Mouse (Mus musculus) retina, postnatal 7 days (tissue): ENCODE data around the gene Rpl19.

Source experiments
- DNase-seq: peaks from one replicate; pipeline ENCODE4 v3.0.0-alpha.2; 2012; ENCODE audit warnings: low read depth, low spot score

Rpl19 gene

GRCm38 (mm10) chr11:98052129-98052988, 25.8 kb downstream of the Rpl19 start:
- DNase-seq: no peak

DNA sequence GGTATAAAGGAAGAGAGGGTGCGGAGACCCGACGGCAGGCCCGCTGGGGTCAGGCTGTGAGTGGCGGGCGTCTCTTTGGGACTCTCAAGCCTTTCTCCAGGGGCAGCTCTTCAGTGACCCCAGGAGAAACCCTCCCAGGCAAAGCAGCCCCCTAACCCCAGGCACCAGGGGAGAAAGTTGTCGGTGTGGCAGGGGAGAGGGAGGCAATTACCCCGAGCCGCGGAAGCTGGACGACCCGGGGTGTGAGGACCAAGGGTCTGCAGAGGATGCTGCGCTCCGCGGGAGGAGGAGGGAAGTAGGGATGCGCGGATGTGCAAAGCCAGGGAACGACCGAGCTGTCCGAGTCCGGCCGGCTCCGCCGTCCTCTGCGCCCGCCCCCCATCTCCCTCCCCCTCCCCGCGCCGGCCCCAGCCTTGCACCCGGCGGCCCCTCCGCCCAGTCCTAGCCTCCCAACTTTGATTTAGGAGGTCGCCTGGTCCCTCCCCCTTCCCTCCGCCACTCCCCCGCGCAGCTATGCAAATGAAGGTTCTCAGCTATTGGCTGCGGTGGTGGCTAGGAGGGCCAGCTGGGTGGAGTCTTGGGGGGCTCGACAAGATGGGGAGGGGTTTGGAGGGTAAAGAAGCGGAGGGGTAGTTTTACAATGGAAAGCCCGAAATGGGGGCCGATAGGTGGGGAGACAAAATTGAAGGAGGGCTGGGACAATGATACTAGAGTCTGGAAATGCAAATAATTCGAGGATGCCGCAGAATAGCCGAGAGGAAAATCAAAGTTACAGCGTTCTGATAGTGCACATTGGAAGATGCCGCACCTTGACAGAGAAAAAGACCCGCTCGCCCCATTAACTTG, 26.7 kb downstream of the Rpl19 start, which contains the start of gene Stac2:
Gene Stac2, minus strand, starts transcription at position 474 of the 846 bp plus-strand sequence.
- no peak for DNase-seq

GRCm38 (mm10) chr11:98057466-98057865, 31.0 kb downstream of the Rpl19 start:
- no peak for DNase-seq

DNA sequence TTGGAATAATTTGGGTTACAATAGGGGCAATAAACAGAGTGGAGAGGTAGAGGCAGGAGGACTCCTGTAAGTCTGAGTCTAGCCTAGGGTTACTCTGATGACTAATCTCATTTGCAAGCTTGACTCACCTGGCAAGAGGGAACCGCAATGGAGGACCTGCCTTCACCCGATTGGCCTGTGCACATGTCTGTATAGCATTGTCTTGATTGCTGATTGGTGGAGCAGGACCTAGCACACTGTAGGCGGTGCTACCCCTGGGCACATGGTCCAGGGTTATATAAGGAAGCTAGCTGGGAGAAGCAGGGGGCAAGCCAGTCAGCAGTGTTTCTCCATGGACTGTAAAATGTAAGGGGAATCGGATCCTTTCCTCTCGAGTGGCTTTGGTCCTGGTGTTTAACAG, 31.5 kb downstream of the Rpl19 start:
- DNase-seq: no peak

DNA sequence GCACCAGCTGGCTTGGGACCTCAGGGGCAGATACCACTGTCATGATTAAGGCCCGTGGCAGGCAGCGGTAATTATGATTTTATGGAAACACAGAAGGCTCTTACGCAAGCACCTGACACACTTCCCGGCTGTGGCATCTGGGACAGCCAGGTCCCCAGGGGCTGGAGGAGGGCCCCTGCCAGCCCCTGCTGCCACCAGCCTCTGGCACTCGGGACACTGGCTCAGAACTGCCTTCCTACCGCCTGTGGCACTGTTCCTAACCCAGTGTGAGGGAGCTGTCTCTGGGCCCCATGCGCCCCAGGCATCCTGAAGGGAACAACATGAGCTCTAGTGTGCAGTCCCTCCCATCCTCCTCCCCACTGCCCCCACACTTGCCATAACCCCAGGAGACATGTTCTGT, 33.2 kb downstream of the Rpl19 start:
- DNase-seq: no peak

DNA sequence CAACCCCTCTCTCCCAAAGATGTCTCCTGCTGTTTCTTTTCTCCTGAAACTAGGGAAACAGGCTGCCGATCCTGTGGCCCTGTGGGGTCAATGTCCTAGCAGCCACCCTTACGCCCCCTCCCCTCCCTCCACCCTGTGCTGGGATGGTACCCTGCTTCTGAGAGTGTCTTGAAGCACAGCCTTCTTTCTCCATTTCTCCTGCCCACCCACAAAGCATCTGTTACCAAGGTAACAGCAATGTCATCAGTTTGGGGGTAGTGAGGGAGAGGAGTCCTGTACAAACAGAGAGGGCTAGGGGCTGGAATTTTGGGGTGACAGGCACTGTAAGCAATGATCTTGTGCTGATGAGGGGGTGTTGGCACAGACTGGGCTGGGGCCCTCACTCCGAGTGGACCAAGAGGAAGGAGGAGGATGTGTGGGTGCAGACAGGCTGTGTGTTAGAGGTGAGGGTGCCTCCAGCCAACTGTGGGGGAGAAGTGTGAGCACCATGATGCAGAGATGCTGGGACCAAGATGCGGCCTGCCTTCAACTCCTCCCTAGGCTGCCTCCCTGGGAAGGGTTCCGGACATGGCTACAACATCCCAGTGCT, 33.7 kb downstream of the Rpl19 start:
- DNase-seq: no peak

DNA sequence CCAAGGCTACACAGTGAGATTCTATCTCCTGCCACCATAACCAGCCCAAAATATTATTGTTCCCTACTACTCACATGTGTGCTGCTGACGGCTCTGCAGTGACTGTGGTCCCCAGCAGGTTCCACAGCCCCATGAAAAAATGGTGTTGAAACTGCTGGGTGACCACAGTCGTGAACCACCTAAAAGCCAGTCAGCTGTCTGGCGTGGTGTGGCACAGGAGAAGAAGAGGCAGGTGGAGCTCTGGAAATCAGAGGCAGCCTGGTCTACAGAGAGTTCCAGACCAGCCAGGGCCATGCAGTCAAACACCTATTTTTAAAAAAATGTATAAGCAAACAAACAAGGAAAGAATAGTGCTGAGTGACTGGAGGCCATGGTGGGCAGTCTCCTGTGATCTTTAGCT, 34.9 kb downstream of the Rpl19 start:
- DNase-seq: no peak

- DNase-seq: no peak
Measured at GRCm38 (mm10) chr11:98061904-98062562, 35.5 kb downstream of the Rpl19 start.

- DNase-seq: no peak
Measured at GRCm38 (mm10) chr11:98066201-98066600, 39.7 kb downstream of the Rpl19 start.

GRCm38 (mm10) chr11:98067255-98067654, 40.7 kb downstream of the Rpl19 start:
- no peak for DNase-seq

- no peak for DNase-seq
Measured at GRCm38 (mm10) chr11:98073442-98073841, 46.9 kb downstream of the Rpl19 start.

GRCm38 (mm10) chr11:98075195-98075808, 48.8 kb downstream of the Rpl19 start:
- DNase-seq: peak; percentile 78

DNA sequence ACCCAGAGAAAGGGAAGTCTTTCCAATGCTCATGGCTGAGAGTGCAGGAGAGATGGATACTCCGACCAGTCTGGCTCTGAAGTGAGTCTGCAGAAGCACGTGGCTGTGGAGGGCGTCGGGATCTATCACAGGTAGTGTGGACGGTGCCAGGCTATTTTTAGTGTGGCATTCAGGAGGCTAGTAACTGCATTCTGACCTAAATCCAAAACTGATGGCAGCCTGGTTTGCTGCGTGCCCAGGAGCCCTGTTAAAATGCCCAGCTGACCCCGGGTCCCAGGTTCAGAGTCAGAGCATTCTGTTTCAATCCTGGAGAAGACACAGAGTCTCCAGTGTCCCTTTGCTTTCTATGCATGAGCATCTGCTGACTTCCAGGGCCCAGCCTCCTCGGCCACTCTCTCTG, 50.6 kb downstream of the Rpl19 start:
- no peak for DNase-seq
